Mouse (Mus musculus) midbrain, embryonic 13.5 days (tissue): ENCODE measurements around the gene Cdkn3. TPM values are rescaled to one million over a fixed set of nuclear protein-coding genes. Genes with fewer than 3 reads are reported as not detected.
"Not testable (repeated sequence)": the region's sequence is repeated elsewhere in the genome, so short reads cannot be mapped to it uniquely, and the experiment has no call there.

ENCODE experiments used
- ATAC-seq: fragments of 200-750 bp; cut with Nextera tagmentation; 2 replicates; pipeline ENCODE4 v1.8.0; 2017; ENCODE audit warnings: mild to moderate bottlenecking, moderate TSS enrichment, moderate library complexity
- H3K27ac ChIP-seq: fragments of 300-500 bp; sonication (generic); 2 replicates; pipeline ENCODE4 v1.5.1; 2015; ENCODE audit warnings: inconsistent platforms, mild to moderate bottlenecking, moderate library complexity
- H3K27me3 ChIP-seq: fragments of 300-500 bp; sonication (generic); 2 replicates; pipeline ENCODE4 v1.6.1; 2015; ENCODE audit warnings: mild to moderate bottlenecking, inconsistent platforms
- H3K36me3 ChIP-seq: fragments of 300-500 bp; sonication (generic); 2 replicates; pipeline ENCODE4 v1.6.1; 2015; ENCODE audit warnings: mild to moderate bottlenecking, inconsistent platforms
- H3K4me1 ChIP-seq: fragments of 300-500 bp; sonication (generic); replicated peaks from 2 replicates; pipeline ENCODE4 v1.6.1; 2015; ENCODE audit warnings: inconsistent platforms
- H3K4me2 ChIP-seq: fragments of 300-500 bp; sonication (generic); replicated peaks from 2 replicates; pipeline ENCODE4 v1.6.1; 2015; ENCODE audit warnings: moderate library complexity, mild to moderate bottlenecking, inconsistent platforms
- H3K4me3 ChIP-seq: fragments of 300-500 bp; sonication (generic); replicated peaks from 2 replicates; pipeline ENCODE4 v1.5.1; 2015; ENCODE audit warnings: mild to moderate bottlenecking, inconsistent platforms
- H3K9ac ChIP-seq: fragments of 300-500 bp; sonication (generic); replicated peaks from 2 replicates; pipeline ENCODE4 v1.6.1; 2015; ENCODE audit warnings: mild to moderate bottlenecking, inconsistent platforms
- H3K9me3 ChIP-seq: fragments of 300-500 bp; sonication (generic); 2 replicates; pipeline ENCODE4 v1.6.1; 2016; ENCODE audit warnings: mild to moderate bottlenecking, inconsistent platforms
- WGBS: fragments of 180-500 bp; shearing (Covaris S2); methylation state at CpG from one replicate; pipeline ENCODE4 v1.1.7; 2015; 5-methylcytosine and 5-hydroxymethylcytosine counted together
- polyA plus RNA-seq: library from polyadenylated mRNA; unstranded; fragments of >200 nt; fragmentation: Nextera tagmentation; extraction: Ambion mirVana; gene quantifications from 2 replicates; pipeline ENCODE4 v1.2.1, GENCODE M21; 2015

Gene Cdkn3
- polyA plus RNA-seq, 1 experiment from 2014 or later: 20.8 TPM

- ATAC-seq, H3K4me3 ChIP-seq, H3K36me3 ChIP-seq, H3K27me3 ChIP-seq, H3K9ac ChIP-seq, H3K9me3 ChIP-seq, H3K4me1 ChIP-seq, H3K4me2 ChIP-seq, H3K27ac ChIP-seq: not testable (repeated sequence)
- 71% methylated on average over 9 of the region's 10 CpGs for WGBS
Observed at GRCm38 (mm10) chr14:46754371-46754770, 6.0 kb upstream of the Cdkn3 start.

DNA sequence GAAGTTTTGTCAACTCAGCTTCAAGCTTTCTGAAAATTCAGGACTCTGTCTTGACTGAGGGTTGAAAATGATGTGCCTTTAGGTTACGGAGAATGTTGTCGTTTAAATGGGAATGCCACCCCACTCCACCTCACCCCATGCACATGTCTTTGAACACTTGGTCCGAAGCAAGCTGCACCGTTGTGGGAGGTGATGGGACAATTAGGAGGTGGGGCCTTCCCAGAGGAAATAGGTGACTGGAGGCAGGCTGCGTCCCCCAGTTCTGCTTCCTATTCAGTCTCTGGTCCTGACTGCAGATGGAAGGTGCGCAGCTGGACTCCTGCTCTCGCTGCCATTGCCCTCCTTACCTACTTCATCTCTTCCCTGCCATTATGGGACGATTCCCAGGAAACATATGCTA is 4.5 kb upstream of the Cdkn3 start:
- H3K4me3 ChIP-seq: no peak overlapping the region
- H3K27me3 ChIP-seq: no peaks in the 10 kb centered on the region
- H3K4me2 ChIP-seq: no peak overlapping the region
- H3K27ac ChIP-seq: no peak overlapping the region
- no peak for ATAC-seq
- H3K36me3 ChIP-seq: no peaks in the 10 kb centered on the region
- H3K9ac ChIP-seq: no peak overlapping the region
- no peaks in the 10 kb centered on the region for H3K9me3 ChIP-seq
- peaks cover 3% of the 10 kb centered on the region for H3K4me1 ChIP-seq
- 93% methylated on average over 8 of the region's 8 CpGs for WGBS

DNA sequence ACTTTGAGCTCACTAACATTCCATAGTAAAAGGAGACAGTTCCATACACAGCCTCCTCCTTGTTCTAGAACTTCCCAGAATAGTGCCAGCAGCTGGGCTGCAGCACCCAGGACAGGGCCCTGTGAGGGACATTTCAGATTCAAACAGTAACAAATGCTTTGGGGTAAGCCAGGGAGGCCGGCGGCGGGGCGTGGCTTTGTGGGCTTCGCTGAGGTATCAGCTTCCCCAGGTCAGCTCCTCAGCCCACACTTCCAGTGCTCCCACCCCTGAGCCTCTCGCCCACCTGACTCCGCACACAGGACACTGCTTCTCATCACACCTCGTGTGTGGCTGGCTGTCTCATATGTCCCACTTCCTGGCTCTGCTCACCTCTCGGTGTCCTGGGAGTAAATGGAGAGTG is 2.6 kb upstream of the Cdkn3 start:
- H3K4me2 ChIP-seq: no peak overlapping the region
- ATAC-seq: no peak
- H3K36me3 ChIP-seq: no peaks in the 10 kb centered on the region
- no peak overlapping the region for H3K27ac ChIP-seq
- no peaks in the 10 kb centered on the region for H3K27me3 ChIP-seq
- H3K9ac ChIP-seq: no peak overlapping the region
- WGBS: 65% methylated on average over 9 of the region's 9 CpGs
- H3K9me3 ChIP-seq: no peaks in the 10 kb centered on the region
- no peak overlapping the region for H3K4me3 ChIP-seq
- H3K4me1 ChIP-seq: peaks cover 12% of the 10 kb centered on the region

DNA sequence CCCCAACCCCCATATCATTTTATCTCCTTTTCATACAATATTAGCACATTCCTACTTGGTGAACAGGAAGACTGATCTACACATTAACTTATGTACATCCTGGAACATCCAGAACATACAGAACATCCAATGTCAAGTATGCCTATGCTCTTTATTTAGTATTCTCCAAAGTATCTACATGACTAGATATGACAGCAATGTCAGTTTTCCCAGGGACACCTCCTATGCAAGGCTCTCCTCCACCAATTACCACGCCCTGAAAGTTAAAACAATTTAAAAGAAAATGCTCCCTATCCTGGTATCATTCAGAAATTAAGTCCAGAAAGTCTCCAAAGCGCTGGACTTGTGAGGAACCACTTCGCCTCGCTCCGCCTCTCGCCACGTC is 379 bp upstream of the Cdkn3 start:
- WGBS: 3% methylated on average over 7 of the region's 7 CpGs
- no peak; the same call in 1 of the 2 replicates for ATAC-seq
- Histone ChIP-seq H3K4me1 (peaks cover 12% of the 10 kb centered on the region), H3K9ac (no peak overlapping the region), H3K9me3 (no peaks in the 10 kb centered on the region), H3K27ac (no peak overlapping the region), H3K36me3 (0 out of 2 replicates have a peak, but pooled peaks cover 6% of the 10 kb centered on the region), H3K4me3 (peak overlapping the region; percentile 78), H3K27me3 (no peaks in the 10 kb centered on the region), H3K4me2 (peak overlapping the region; percentile 88)

DNA sequence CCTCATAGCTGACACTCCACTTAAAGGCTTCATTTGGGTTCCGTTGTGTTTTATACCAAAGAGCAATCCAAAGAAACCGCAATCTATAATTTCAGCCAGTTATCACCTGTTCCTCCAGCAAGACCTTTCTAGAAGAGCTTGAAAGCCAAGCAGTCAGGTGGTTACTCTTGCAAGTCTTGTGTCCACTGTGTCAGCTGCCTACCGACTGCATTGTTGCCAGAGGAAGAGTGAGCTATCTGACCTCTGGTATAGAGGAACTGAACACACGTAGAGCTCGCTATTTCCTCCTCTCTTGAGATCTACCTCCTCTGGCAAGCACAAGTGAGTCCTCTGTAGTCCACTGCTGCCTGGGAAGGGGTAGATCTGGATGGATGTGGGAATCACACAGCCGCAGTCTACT is 845 bp downstream of the Cdkn3 start:
- ATAC-seq: no peak
- no peaks in the 10 kb centered on the region for H3K9me3 ChIP-seq
- H3K4me2 ChIP-seq: peak overlapping the region; percentile 88
- peak overlapping the region; percentile 78 for H3K4me3 ChIP-seq
- H3K4me1 ChIP-seq: peaks cover 12% of the 10 kb centered on the region
- 47% methylated on average over 6 of the region's 6 CpGs for WGBS
- H3K27ac ChIP-seq: no peak overlapping the region
- no peaks in the 10 kb centered on the region for H3K27me3 ChIP-seq
- H3K9ac ChIP-seq: peak overlapping the region; percentile 75
- H3K36me3 ChIP-seq: 0 out of 2 replicates have a peak, but pooled peaks cover 6% of the 10 kb centered on the region

DNA sequence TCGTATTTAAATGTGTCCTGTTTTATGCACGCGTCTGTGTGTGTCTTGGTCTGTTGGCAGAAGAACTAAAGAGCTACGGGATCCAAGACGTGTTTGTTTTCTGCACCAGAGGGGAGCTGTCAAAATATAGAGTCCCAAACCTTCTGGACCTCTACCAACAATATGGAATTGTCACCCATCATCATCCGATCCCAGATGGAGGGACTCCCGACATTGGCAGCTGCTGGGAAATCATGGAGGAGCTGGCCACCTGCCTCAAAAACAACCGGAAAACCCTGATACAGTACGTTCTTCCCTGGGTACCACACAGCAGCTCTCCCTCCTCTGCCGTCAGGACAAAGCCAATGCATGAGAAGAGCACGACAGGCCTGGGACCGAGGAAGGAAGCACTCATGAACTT is 6.8 kb downstream of the Cdkn3 start:
- 86% methylated on average over 12 of the region's 12 CpGs for WGBS
- no peak overlapping the region for H3K4me3 ChIP-seq
- H3K9me3 ChIP-seq: no peaks in the 10 kb centered on the region
- H3K4me1 ChIP-seq: no peaks in the 10 kb centered on the region
- no peak overlapping the region for H3K27ac ChIP-seq
- H3K9ac ChIP-seq: no peak overlapping the region
- peaks cover 46% of the 10 kb centered on the region for H3K36me3 ChIP-seq
- no peak overlapping the region for H3K4me2 ChIP-seq
- ATAC-seq: no peak
- H3K27me3 ChIP-seq: no peaks in the 10 kb centered on the region

- no peaks in the 10 kb centered on the region for H3K4me1 ChIP-seq
- no peak overlapping the region for H3K4me2 ChIP-seq
- H3K9ac ChIP-seq: no peak overlapping the region
- H3K4me3 ChIP-seq: no peak overlapping the region
- no peaks in the 10 kb centered on the region for H3K9me3 ChIP-seq
- 0 out of 2 replicates have a peak, but pooled peaks have one; percentile 17 for ATAC-seq
- H3K27me3 ChIP-seq: no peaks in the 10 kb centered on the region
- 95% methylated on average over 6 of the region's 6 CpGs for WGBS
- no peak overlapping the region for H3K27ac ChIP-seq
- H3K36me3 ChIP-seq: peaks cover 58% of the 10 kb centered on the region
Observed at GRCm38 (mm10) chr14:46770036-46770435, 9.7 kb downstream of the Cdkn3 start.

DNA sequence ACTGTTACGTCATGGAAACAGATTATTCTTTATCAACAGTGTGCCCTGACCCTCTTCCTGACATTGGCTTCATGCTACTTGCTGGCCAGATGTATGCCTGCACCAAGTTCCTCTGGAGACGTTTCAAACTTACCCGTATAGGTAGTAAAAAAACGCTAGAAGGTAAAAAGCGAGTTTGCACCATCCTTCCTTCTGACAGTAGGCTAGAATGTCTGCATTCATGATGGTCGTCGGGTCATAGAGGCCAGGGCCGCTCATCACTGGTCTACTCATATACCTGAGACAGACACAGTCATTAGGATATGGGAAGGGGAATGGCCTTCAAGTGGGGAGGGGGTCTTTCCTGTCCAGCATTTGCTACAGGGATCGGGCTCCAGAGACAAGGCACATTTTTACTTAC is 18.4 kb downstream of the Cdkn3 start:
- H3K9me3 ChIP-seq: peaks cover 3% of the 10 kb centered on the region
- no peak overlapping the region for H3K4me2 ChIP-seq
- H3K27me3 ChIP-seq: no peaks in the 10 kb centered on the region
- H3K36me3 ChIP-seq: peaks cover 85% of the 10 kb centered on the region
- WGBS: 98% methylated on average over 9 of the region's 9 CpGs
- H3K4me1 ChIP-seq: no peaks in the 10 kb centered on the region
- no peak for ATAC-seq
- H3K9ac ChIP-seq: no peak overlapping the region
- H3K27ac ChIP-seq: no peak overlapping the region
- no peak overlapping the region for H3K4me3 ChIP-seq

DNA sequence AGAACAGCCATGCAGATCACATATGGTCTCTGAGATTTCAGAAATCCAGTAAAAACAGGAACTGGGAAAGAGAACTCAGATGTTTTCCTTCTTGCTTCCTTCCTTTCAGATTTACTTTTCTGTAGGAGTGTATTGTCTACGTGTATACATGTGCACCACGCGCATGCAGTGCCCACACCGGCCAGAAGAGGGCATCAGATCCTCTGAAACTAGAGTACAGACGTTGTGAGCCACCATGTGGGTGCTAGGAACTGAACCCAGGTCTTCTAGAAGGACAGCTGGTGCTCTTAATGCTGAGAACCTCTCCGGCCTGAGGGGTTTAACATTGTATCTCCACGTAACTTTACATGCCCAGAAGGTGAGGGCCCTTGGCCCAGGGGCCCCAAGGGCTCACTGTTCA is 18.9 kb downstream of the Cdkn3 start:
- WGBS: 97% methylated on average over 7 of the region's 7 CpGs
- peaks cover 82% of the 10 kb centered on the region for H3K36me3 ChIP-seq
- no peak for ATAC-seq
- H3K4me2 ChIP-seq: no peak overlapping the region
- H3K4me3 ChIP-seq: no peak overlapping the region
- no peaks in the 10 kb centered on the region for H3K27me3 ChIP-seq
- peaks cover 3% of the 10 kb centered on the region for H3K9me3 ChIP-seq
- no peak overlapping the region for H3K9ac ChIP-seq
- no peaks in the 10 kb centered on the region for H3K4me1 ChIP-seq
- H3K27ac ChIP-seq: no peak overlapping the region

DNA sequence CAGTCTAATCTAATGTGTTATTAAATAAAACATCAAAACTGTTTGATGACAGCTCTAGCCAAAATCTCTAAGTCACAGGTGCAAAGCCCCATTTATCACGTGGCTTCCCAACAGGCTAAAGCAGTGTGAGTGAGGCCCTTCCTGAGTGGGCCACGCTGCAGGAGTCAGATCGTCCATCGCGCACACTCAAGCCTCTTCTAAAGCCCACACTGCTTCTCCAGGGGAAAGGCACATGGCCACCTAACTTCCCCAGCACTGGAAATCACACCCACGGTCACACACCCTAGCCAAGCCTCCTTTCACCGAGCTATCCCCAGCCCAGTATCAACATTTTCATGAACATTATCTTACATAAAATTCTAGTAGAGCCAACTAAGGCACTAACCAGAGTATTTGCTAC is 20.7 kb downstream of the Cdkn3 start:
- Histone ChIP-seq H3K4me2 (no peak overlapping the region), H3K27ac (no peak overlapping the region), H3K9me3 (peaks cover 3% of the 10 kb centered on the region), H3K36me3 (peaks cover 64% of the 10 kb centered on the region), H3K27me3 (no peaks in the 10 kb centered on the region), H3K9ac (no peak overlapping the region), H3K4me1 (peaks cover 6% of the 10 kb centered on the region), H3K4me3 (no peak overlapping the region)
- no peak for ATAC-seq
- 97% methylated on average over 7 of the region's 7 CpGs for WGBS

DNA sequence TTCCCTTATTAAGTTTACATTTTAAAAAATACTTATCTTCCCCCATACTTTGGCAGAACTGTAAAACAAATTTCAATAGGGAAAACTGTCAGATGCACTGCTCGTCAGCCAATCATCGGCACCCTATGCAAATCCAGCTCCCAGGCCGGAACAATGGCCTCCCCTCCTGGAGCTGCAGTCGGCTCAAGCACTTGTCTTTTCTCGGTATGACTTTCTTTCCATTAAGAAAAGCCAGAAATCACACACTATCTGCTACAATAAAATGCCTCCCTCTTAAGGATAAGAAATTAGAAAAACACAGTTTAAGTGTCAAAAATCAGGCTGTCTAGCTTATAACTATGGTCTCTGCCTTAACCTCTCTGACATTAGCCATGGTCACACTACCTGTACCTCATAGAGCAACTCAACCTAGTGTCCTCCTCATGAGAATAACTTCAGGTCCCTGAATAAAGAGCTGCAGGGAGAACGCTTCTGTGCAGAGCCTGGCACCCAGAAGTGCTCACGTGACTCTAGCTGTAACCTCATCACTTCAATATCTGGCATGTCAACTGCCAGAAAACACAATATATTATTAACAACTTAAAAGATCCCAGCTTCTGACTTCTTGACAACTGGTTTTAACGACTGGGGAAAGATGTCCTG is 22.0 kb downstream of the Cdkn3 start:
- H3K4me1 ChIP-seq: peaks cover 16% of the 10 kb centered on the region
- no peak overlapping the region for H3K9ac ChIP-seq
- H3K9me3 ChIP-seq: peaks cover 3% of the 10 kb centered on the region
- no peak overlapping the region for H3K4me2 ChIP-seq
- no peaks in the 10 kb centered on the region for H3K27me3 ChIP-seq
- no peak overlapping the region for H3K4me3 ChIP-seq
- no peak overlapping the region for H3K27ac ChIP-seq
- no peak for ATAC-seq
- WGBS: 83% methylated on average over 8 of the region's 8 CpGs
- H3K36me3 ChIP-seq: peaks cover 53% of the 10 kb centered on the region

- Histone ChIP-seq H3K36me3 (peaks cover 43% of the 10 kb centered on the region), H3K4me2 (no peak overlapping the region), H3K4me1 (peaks cover 18% of the 10 kb centered on the region), H3K9me3 (peaks cover 3% of the 10 kb centered on the region), H3K27ac (no peak overlapping the region), H3K9ac (no peak overlapping the region), H3K4me3 (no peak overlapping the region), H3K27me3 (no peaks in the 10 kb centered on the region)
- WGBS: 96% methylated on average over 10 of the region's 10 CpGs
- ATAC-seq: no peak
Observed at GRCm38 (mm10) chr14:46783327-46783926, 23.1 kb downstream of the Cdkn3 start.

DNA sequence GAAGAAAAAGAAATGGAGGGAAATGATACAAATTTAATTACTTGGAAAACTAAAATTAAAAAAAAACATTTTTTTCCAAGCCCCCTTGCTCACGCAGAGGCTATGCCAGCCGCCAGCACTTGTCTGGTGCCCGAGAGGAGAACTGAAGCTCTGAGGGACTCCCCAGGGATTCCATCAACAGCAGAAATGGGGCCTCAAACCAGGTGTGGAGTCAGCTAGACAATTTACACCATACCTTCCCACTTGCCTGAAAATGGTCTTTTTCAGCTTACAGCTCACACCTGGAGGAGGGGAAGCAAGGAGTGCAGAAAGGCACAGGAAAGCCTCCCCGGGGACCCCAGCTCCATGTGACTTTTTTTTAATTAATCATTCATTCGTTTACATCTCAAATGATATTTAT is 24.9 kb downstream of the Cdkn3 start:
- 88% methylated on average over 5 of the region's 5 CpGs for WGBS
- no peak for ATAC-seq
- Histone ChIP-seq H3K27me3 (no peaks in the 10 kb centered on the region), H3K9ac (no peak overlapping the region), H3K27ac (no peak overlapping the region), H3K9me3 (no peaks in the 10 kb centered on the region), H3K36me3 (peaks cover 25% of the 10 kb centered on the region), H3K4me2 (no peak overlapping the region), H3K4me1 (peaks cover 21% of the 10 kb centered on the region), H3K4me3 (no peak overlapping the region)
